Comparison of ENCODE assay signal across 30 mouse cellular contexts in genomic region chr1:134226739-134227138, GRCm38 (mm10). TPM values are rescaled to one million over a fixed set of nuclear protein-coding genes. Genes with fewer than 3 reads are reported as not detected.
A peak's percentile ranks its signal among the peaks of the same experiment; 100 is the strongest.
DNase-seq lines count a peak whose midpoint lies in the region; ATAC-seq and TF ChIP-seq lines count a peak whose summit lies in the region.
"Had no signal": no experiment of that assay in that cellular context is flagged by ENCODE, and none has a peak within 500 bp of the region (broad histone marks: within the 10 kb centered on the region; RNA-seq: fewer than 3 reads in every experiment).

No protein-coding gene starts in this region.

- H3K36me3 ChIP-seq in heart, embryonic 12.5 days, result no peaks in the 10 kb centered on the region
- no peaks in the 10 kb centered on the region for H3K36me3 ChIP-seq in intestine, embryonic 16.5 days (ENCODE audit: control insufficient read depth, insufficient read depth, low read length)
- H3K36me3 ChIP-seq: embryonic facial prominence, embryonic 12.5 days; embryonic facial prominence, embryonic 15.5 days; heart, embryonic 15.5 days had no signal

- DNase-seq in heart, adult 11 months, result no peak
- peak; percentile 32 for DNase-seq in R1 (ENCODE audit: low read depth, low spot score)
- DNase-seq in lung, adult 2 months, result no peak
- DNase-seq in heart, adult 8-10 months (ENCODE audit: low spot score), result no peak
- DNase-seq: adrenal gland, postnatal 10 days; B cell, adult 2 months; cerebellum, adult 18-20 months; cerebellum, adult 9-11 months; cerebellum, postnatal 25 days; forebrain, postnatal 0 days; gastrocnemius, adult 2 months; gastrocnemius, postnatal 14 days; heart, adult 2 months; heart, postnatal 10 days; heart, postnatal 36 days; kidney, adult 18-20 months had no signal

- TF ChIP-seq CTCF in lung, adult 2 months (IDR thresholded peaks at IDR 0.05; ENCODE audit: insufficient read depth, low read length), result no peak

- H3K9me3 ChIP-seq in heart, embryonic 12.5 days (replicated peaks), result no peaks in the 10 kb centered on the region
- H3K9me3 ChIP-seq in intestine, embryonic 16.5 days (ENCODE audit: control insufficient read depth, low read length), result no peaks in the 10 kb centered on the region
- H3K9me3 ChIP-seq: embryonic facial prominence, embryonic 12.5 days; embryonic facial prominence, embryonic 15.5 days; heart, embryonic 15.5 days had no signal

- no peak for TF ChIP-seq POLR2A in lung, adult 2 months (IDR thresholded peaks at IDR 0.05; ENCODE audit: borderline replicate concordance, extremely low read depth, low read depth, low read length)

- H3K4me3 ChIP-seq in heart, embryonic 12.5 days, result no peak overlapping the region
- H3K4me3 ChIP-seq in intestine, embryonic 16.5 days (ENCODE audit: low read length), result no peak overlapping the region
- no peak overlapping the region for H3K4me3 ChIP-seq in lung, adult 2 months (replicated peaks; ENCODE audit: extremely low read depth, low read depth, low read length)
- H3K4me3 ChIP-seq: embryonic facial prominence, embryonic 12.5 days; embryonic facial prominence, embryonic 15.5 days; gastrocnemius, adult 2 months; heart, adult 2 months; heart, embryonic 15.5 days had no signal

- 0 out of 2 replicates have a peak overlapping the region, but pooled peaks have one; percentile 18 for H3K9ac ChIP-seq in heart, embryonic 12.5 days
- H3K9ac ChIP-seq in intestine, embryonic 16.5 days (ENCODE audit: low read depth, low read length), result no peak overlapping the region
- H3K9ac ChIP-seq: embryonic facial prominence, embryonic 12.5 days; embryonic facial prominence, embryonic 15.5 days; forebrain, postnatal 0 days; heart, embryonic 15.5 days; hindbrain, embryonic 14.5 days had no signal

- no peak overlapping the region for H3K27ac ChIP-seq in heart, embryonic 12.5 days (ENCODE audit: poor library complexity, severe bottlenecking)
- H3K27ac ChIP-seq in intestine, embryonic 16.5 days (ENCODE audit: low read length), result no peak overlapping the region
- H3K27ac ChIP-seq: embryonic facial prominence, embryonic 12.5 days; embryonic facial prominence, embryonic 15.5 days; gastrocnemius, adult 2 months; heart, adult 2 months; heart, embryonic 15.5 days; hindbrain, embryonic 14.5 days; hindbrain, postnatal 0 days had no signal

- 50% methylated on average over 8 of the region's 8 CpGs for WGBS in heart, embryonic 12.5 days
- 60% methylated on average over 8 of the region's 8 CpGs for WGBS in intestine, embryonic 16.5 days
- WGBS in lung, adult 2 months, result 63% methylated on average over 8 of the region's 8 CpGs

- no peak overlapping the region for H3K4me2 ChIP-seq in heart, embryonic 12.5 days
- no peak overlapping the region for H3K4me2 ChIP-seq in intestine, embryonic 16.5 days (ENCODE audit: low read depth, low read length)
- H3K4me2 ChIP-seq: embryonic facial prominence, embryonic 12.5 days; embryonic facial prominence, embryonic 15.5 days; heart, embryonic 11.5 days; heart, embryonic 15.5 days; hindbrain, embryonic 14.5 days had no signal

- no peak for ATAC-seq in heart, embryonic 12.5 days (ENCODE audit: insufficient number of reproducible peaks, low FRiP score)
- peak; percentile 82 for ATAC-seq in intestine, embryonic 16.5 days
- ATAC-seq: forebrain, embryonic 14.5 days; forebrain, postnatal 0 days; hindbrain, postnatal 0 days; inflammation-experienced regulatory T-cells, adult 6 months had no signal

- peaks cover 46% of the 10 kb centered on the region for H3K4me1 ChIP-seq in heart, embryonic 12.5 days (replicated peaks)
- peaks cover 11% of the 10 kb centered on the region for H3K4me1 ChIP-seq in intestine, embryonic 16.5 days (ENCODE audit: control insufficient read depth, insufficient read depth, low read length)
- no peaks in the 10 kb centered on the region; the same call in 1 of the 2 replicates for H3K4me1 ChIP-seq in lung, adult 2 months (ENCODE audit: control insufficient read depth, insufficient read depth, low read length)
- H3K4me1 ChIP-seq: embryonic facial prominence, embryonic 12.5 days; embryonic facial prominence, embryonic 15.5 days had no signal

- peaks cover 18% of the 10 kb centered on the region; the same call in 1 of the 2 replicates for H3K27me3 ChIP-seq in heart, embryonic 12.5 days (replicated peaks)
- H3K27me3 ChIP-seq in intestine, embryonic 16.5 days (replicated peaks; ENCODE audit: control insufficient read depth, insufficient read depth, low read length), result no peaks in the 10 kb centered on the region
- H3K27me3 ChIP-seq: embryonic facial prominence, embryonic 12.5 days; embryonic facial prominence, embryonic 15.5 days had no signal

RNA-seq across cellular contexts. Expression of gene Adora1, which starts 8.5 kb away (rescaled TPM):
- polyA plus RNA-seq in heart, embryonic 12.5 days (2016; fragmentation: Nextera tagmentation; extraction: Ambion mirVana), result 7.3 and 9.3 TPM in 2 replicates
- polyA plus RNA-seq in intestine, embryonic 16.5 days (2015; fragmentation: Nextera tagmentation; extraction: Ambion mirVana), result 6.8 and 8.2 TPM in 2 replicates
- 7.6 and 9.1 TPM in 2 replicates for polyA plus RNA-seq in lung, adult 2 months (2012; rRNA removed)
- 10 to 100 TPM in 3 of 4 experiments, 1 to 10 TPM in 1; 8.6 to 14.1 (median 12.7) TPM for total RNA-seq in heart, adult 8-10 months (2022)
- total RNA-seq: CH12.LX; common myeloid progenitor, adult 5-6 weeks; MEL had no signal
- polyA plus RNA-seq: inflammation-experienced regulatory T-cells, adult 6 months had no signal

RNA-seq across cellular contexts. Expression of gene Mybph, which starts 33.5 kb away (rescaled TPM):
- 0.39 and 0.54 TPM in 2 replicates for polyA plus RNA-seq in heart, embryonic 12.5 days (2016; fragmentation: Nextera tagmentation; extraction: Ambion mirVana)
- 0.17 and 0.24 TPM in 2 replicates for polyA plus RNA-seq in intestine, embryonic 16.5 days (2015; fragmentation: Nextera tagmentation; extraction: Ambion mirVana)
- polyA plus RNA-seq in lung, adult 2 months (2012; rRNA removed), result 0.14 and 7.7 TPM in 2 replicates
- total RNA-seq in heart, adult 8-10 months (2022), result under 1 TPM in 1 of 4 experiments, not detected in 3; 0.28 TPM
- total RNA-seq: common myeloid progenitor, adult 5-6 weeks; heart, adult 2 months; heart, postnatal 36 days; hindbrain, postnatal 0 days; MEL had no signal
- polyA plus RNA-seq: forebrain, embryonic 11.5 days; inflammation-experienced regulatory T-cells, adult 6 months had no signal

RNA-seq across cellular contexts. Expression of gene Chil1, which starts 44.8 kb away (rescaled TPM):
- polyA plus RNA-seq in heart, embryonic 12.5 days (2016; fragmentation: Nextera tagmentation; extraction: Ambion mirVana), result 1.2 and 1.3 TPM in 2 replicates
- 0.43 and 0.57 TPM in 2 replicates for polyA plus RNA-seq in intestine, embryonic 16.5 days (2015; fragmentation: Nextera tagmentation; extraction: Ambion mirVana)
- 1,144 and 1,277 TPM in 2 replicates for polyA plus RNA-seq in lung, adult 2 months (2012; rRNA removed)
- 1 to 10 TPM in 1 of 4 experiments, under 1 TPM in 3; 0.38 to 2.7 (median 0.51) TPM for total RNA-seq in heart, adult 8-10 months (2022)
- total RNA-seq: MEL had no signal

Comparison
In these comparisons a context has a peak if more than half of its experiments do, and no peak if none do; other contexts are left out.
1. RNA of gene Chil1, which starts 44.8 kb away (polyA plus RNA-seq): 1,144 to 1,277 TPM in lung, adult 2 months; 1.2 to 1.3 TPM in heart, embryonic 12.5 days and 0.43 to 0.57 TPM in intestine, embryonic 16.5 days; every median in the first group is over 100 times any median in the second.